Mouse (Mus musculus) forebrain, embryonic 14.5 days (tissue): Measurements from ENCODE around the gene Zfhx3. TPM values are rescaled to one million over a fixed set of nuclear protein-coding genes. Genes with fewer than 3 reads are reported as not detected.

ENCODE experiments used
- ATAC-seq: fragments of 200-750 bp; cut with Nextera tagmentation; 2 replicates; pipeline ENCODE4 v1.8.0; 2017; ENCODE audit warnings: mild to moderate bottlenecking, moderate library complexity
- DNase-seq: peaks from one replicate; pipeline ENCODE4 v3.0.0-alpha.2; 2015; ENCODE audit warnings: low spot score
- H3K27ac ChIP-seq: fragments of 300-500 bp; sonication (generic); 2 replicates; pipeline ENCODE4 v1.5.1; 2014; ENCODE audit warnings: low read depth, mild to moderate bottlenecking, control low read depth, low read length, moderate library complexity
- H3K27me3 ChIP-seq: fragments of 300-500 bp; sonication (generic); replicated peaks from 2 replicates; pipeline ENCODE4 v1.6.1; 2014; ENCODE audit warnings: low read length, control low read depth, mixed read lengths; ENCODE audit not compliant: control insufficient read depth, insufficient read depth
- H3K36me3 ChIP-seq: fragments of 300-500 bp; sonication (generic); 2 replicates; pipeline ENCODE4 v1.6.1; 2014; ENCODE audit warnings: low read length, control low read depth; ENCODE audit not compliant: control insufficient read depth, insufficient read depth
- H3K4me1 ChIP-seq: fragments of 300-500 bp; sonication (generic); 2 replicates; pipeline ENCODE4 v1.6.1; 2014; ENCODE audit warnings: antibody characterized with exemption, low read length, control low read depth; ENCODE audit not compliant: control insufficient read depth, insufficient read depth
- H3K4me2 ChIP-seq: fragments of 300-500 bp; sonication (generic); 2 replicates; pipeline ENCODE4 v1.6.1; 2014; ENCODE audit warnings: mild to moderate bottlenecking, control low read depth, low read length
- H3K4me3 ChIP-seq: fragments of 300-500 bp; sonication (generic); 2 replicates; pipeline ENCODE4 v1.5.1; 2014; ENCODE audit warnings: low read depth, low read length, control low read depth
- H3K9ac ChIP-seq: fragments of 300-500 bp; sonication (generic); 2 replicates; pipeline ENCODE4 v1.6.1; 2014; ENCODE audit warnings: mild to moderate bottlenecking, low read length, control low read depth, moderate library complexity
- H3K9me3 ChIP-seq: fragments of 300-500 bp; sonication (generic); replicated peaks from 2 replicates; pipeline ENCODE4 v1.6.1; 2016; ENCODE audit warnings: low read length, control low read depth, mixed read lengths; ENCODE audit not compliant: control insufficient read depth
- WGBS: fragments of 180-500 bp; shearing (Covaris S2); extraction: QIAGEN DNeasy Blood & Tissue Kit; methylation state at CpG from one replicate; pipeline ENCODE4 v1.1.7; 2014; 5-methylcytosine and 5-hydroxymethylcytosine counted together
- polyA plus RNA-seq: library from polyadenylated mRNA; unstranded; fragments of >200 nt; fragmentation: Nextera tagmentation; extraction: Ambion mirVana; gene quantifications from 2 replicates; pipeline ENCODE4 v1.2.1, GENCODE M21; 2014

Gene Zfhx3
- polyA plus RNA-seq, 1 experiment from 2014 or later: 11.7 TPM

DNA sequence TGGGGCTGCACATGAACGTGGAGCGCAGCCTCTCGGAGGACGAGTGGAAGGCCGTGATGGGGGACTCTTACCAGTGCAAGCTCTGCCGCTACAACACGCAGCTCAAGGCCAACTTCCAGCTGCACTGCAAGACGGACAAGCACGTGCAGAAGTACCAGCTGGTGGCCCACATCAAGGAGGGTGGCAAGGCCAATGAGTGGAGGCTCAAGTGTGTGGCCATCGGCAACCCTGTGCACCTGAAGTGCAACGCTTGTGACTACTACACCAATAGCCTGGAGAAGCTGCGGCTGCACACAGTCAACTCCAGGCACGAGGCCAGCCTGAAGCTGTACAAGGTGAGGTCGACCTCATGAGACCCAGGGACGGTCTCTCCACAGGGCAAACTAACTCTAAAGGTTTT is 857.9 kb downstream of the Zfhx3 start:
- ATAC-seq (no peak), DNase-seq (no peak)
- Histone ChIP-seq H3K27me3 (no peaks in the 10 kb centered on the region), H3K27ac (no peak overlapping the region), H3K36me3 (peaks cover 26% of the 10 kb centered on the region), H3K4me2 (no peak overlapping the region), H3K4me3 (no peak overlapping the region), H3K4me1 (peaks cover 6% of the 10 kb centered on the region), H3K9ac (no peak overlapping the region), H3K9me3 (no peaks in the 10 kb centered on the region)
- WGBS: 96% methylated on average over 15 of the region's 15 CpGs

DNA sequence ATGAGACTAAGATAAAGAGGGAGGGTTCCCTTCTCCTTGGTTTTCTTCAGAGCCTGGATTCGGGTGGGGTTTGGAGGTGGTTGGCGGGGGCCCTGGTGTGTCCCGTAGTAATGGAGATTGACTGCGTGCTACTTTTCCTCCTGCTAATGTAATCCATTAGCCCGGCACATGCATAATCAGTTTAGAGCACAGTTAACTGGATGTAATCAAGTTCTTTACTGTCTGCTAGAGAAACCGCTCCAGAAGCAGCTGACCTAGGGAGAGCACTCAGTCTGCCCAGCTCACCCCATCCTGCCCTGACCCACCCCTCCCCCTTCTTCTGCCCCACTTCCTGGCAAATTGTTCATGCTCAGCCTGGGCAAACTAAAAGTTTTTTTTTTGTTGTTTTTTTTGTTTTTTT is 860.6 kb downstream of the Zfhx3 start:
- no peak for DNase-seq
- no peak overlapping the region for H3K4me2 ChIP-seq
- H3K9me3 ChIP-seq: no peaks in the 10 kb centered on the region
- H3K36me3 ChIP-seq: peaks cover 19% of the 10 kb centered on the region
- H3K4me3 ChIP-seq: no peak overlapping the region
- peaks cover 4% of the 10 kb centered on the region for H3K4me1 ChIP-seq
- no peaks in the 10 kb centered on the region for H3K27me3 ChIP-seq
- no peak for ATAC-seq
- WGBS: 69% methylated on average over 6 of the region's 6 CpGs
- H3K9ac ChIP-seq: no peak overlapping the region
- H3K27ac ChIP-seq: no peak overlapping the region

DNA sequence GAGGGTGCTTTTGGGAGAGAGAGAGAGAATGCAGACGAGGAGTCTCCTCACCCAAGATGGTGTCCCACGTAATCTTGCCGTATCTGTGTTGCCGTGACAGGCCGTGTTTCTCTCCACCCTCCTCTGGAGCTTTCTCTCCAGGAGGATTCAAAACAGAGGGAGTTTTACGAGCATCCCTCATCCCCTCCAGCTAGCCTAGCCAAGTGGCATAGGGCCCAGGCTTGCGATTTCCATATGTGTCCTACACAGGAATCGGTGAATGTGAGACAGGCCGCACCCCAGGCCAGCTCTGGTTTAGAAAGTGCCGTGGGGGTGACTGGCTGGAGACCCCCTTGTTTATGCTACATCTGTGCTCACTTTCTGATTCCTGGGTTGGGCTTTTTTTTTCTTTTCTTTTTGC is 869.2 kb downstream of the Zfhx3 start:
- Histone ChIP-seq H3K4me3 (no peak overlapping the region), H3K9ac (no peak overlapping the region), H3K27me3 (no peaks in the 10 kb centered on the region), H3K4me2 (no peak overlapping the region), H3K9me3 (no peaks in the 10 kb centered on the region), H3K27ac (no peak overlapping the region), H3K4me1 (no peaks in the 10 kb centered on the region), H3K36me3 (no peaks in the 10 kb centered on the region)
- WGBS: 75% methylated on average over 10 of the region's 10 CpGs
- no peak for ATAC-seq
- peak; percentile 47 for DNase-seq

DNA sequence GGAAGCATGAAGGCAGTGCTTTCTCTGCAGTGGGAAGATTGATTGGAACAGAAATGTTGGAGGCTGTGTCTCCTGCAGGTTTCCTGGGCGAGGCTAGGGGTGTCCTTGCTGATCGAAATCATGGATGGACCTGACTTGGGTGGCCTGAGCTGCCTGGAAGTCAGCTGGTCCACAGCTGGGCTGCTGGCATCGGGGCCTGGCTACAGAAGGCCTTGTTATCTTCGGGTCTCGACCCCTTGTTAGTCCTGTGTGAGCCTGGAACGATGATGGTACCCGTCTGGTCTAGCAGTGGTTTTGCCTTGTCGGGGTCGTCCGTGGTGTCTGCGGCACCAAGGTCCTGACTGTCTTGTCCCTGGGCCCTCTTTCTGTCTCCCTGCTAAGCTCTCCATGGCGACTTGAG is 870.9 kb downstream of the Zfhx3 start:
- H3K9ac ChIP-seq: no peak overlapping the region
- H3K9me3 ChIP-seq: no peaks in the 10 kb centered on the region
- H3K27me3 ChIP-seq: no peaks in the 10 kb centered on the region
- ATAC-seq (no peak), DNase-seq (no peak)
- no peaks in the 10 kb centered on the region for H3K36me3 ChIP-seq
- WGBS: 86% methylated on average over 12 of the region's 12 CpGs
- no peak overlapping the region for H3K4me3 ChIP-seq
- H3K4me1 ChIP-seq: no peaks in the 10 kb centered on the region
- no peak overlapping the region for H3K4me2 ChIP-seq
- H3K27ac ChIP-seq: no peak overlapping the region

DNA sequence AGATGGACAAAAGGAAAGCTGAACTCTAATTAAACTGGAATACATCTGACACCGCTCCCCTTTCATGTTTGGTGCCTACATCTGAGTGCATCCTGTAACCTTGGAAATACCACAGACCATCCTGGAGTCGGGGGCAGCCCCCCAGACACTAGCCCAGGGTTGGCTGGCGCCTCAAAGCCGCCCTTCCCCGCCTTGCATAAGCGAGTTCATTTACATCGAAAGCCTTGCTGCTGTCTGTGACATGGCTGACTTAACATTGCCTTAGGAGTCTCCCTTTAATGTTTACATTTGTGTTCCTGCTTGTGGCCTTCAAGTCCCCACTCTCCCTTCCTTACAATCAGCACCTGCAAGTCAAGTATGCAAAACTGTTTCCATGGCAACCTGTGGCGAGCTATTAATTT is 876.8 kb downstream of the Zfhx3 start:
- WGBS: 12% methylated on average over 8 of the region's 8 CpGs
- peak; percentile 37 for DNase-seq

DNA sequence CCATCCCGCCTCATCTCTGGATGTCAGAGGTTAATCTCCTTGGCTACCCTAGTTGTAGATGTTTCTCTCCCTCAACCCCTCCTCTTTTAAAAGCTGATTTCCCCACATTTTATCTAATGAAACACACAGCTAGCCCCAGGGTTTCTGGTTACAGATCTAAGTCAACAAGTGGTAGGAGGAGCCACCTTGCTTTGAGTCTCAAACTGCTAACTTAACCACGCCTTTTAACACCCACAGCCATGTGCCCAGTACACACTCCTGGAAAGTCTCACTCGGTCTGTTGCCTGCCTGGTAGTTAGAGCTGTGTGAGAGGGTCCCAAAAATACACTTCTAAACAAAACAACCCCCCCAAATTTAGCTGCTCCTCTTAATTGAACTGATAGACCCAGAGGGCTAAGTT is 877.4 kb downstream of the Zfhx3 start:
- H3K9me3 ChIP-seq: no peaks in the 10 kb centered on the region
- DNase-seq: no peak
- H3K9ac ChIP-seq: no peak overlapping the region
- no peaks in the 10 kb centered on the region for H3K27me3 ChIP-seq
- no peak overlapping the region for H3K27ac ChIP-seq
- 8% methylated on average over 3 of the region's 3 CpGs for WGBS
- peak overlapping the region; percentile 24; the same call in 1 of the 2 replicates for H3K4me2 ChIP-seq
- peaks cover 23% of the 10 kb centered on the region for H3K4me1 ChIP-seq
- ATAC-seq: no peak
- H3K4me3 ChIP-seq: no peak overlapping the region
- no peaks in the 10 kb centered on the region for H3K36me3 ChIP-seq

More for the DNA sequence above, 876.8 kb downstream of the Zfhx3 start:
- no peak overlapping the region for H3K27ac ChIP-seq
- peaks cover 23% of the 10 kb centered on the region for H3K4me1 ChIP-seq
- no peak overlapping the region for H3K4me2 ChIP-seq
- H3K9me3 ChIP-seq: no peaks in the 10 kb centered on the region
- no peak overlapping the region for H3K9ac ChIP-seq
- no peak for ATAC-seq
- no peaks in the 10 kb centered on the region for H3K27me3 ChIP-seq
- H3K36me3 ChIP-seq: no peaks in the 10 kb centered on the region
- H3K4me3 ChIP-seq: no peak overlapping the region

DNA sequence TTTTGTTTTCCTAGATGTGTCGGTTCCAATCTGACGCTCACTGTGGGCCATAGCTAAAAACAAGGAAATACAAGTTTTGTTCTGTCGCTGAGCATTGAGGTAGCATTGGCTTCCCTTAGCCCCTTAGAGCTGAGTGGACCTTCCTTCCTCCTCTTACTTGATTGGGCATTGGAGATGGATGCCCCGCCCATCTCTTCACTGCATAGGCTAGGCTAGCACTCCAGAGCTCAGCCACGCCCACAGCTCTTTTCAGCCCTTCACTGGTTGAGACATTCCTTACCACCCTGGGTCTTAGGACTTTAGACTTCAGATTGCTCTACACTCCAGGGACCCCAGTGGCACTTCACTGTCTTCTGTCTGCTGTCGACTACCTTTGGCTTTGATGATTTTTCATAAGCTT is 878.2 kb downstream of the Zfhx3 start:
- Histone ChIP-seq H3K9ac (no peak overlapping the region), H3K4me2 (peak overlapping the region; percentile 24), H3K36me3 (no peaks in the 10 kb centered on the region), H3K9me3 (no peaks in the 10 kb centered on the region), H3K27ac (no peak overlapping the region), H3K4me1 (peaks cover 23% of the 10 kb centered on the region), H3K27me3 (no peaks in the 10 kb centered on the region), H3K4me3 (no peak overlapping the region)
- peak; percentile 65 for DNase-seq
- WGBS: 9% methylated on average over 6 of the region's 6 CpGs
- ATAC-seq: peak; percentile 74

DNA sequence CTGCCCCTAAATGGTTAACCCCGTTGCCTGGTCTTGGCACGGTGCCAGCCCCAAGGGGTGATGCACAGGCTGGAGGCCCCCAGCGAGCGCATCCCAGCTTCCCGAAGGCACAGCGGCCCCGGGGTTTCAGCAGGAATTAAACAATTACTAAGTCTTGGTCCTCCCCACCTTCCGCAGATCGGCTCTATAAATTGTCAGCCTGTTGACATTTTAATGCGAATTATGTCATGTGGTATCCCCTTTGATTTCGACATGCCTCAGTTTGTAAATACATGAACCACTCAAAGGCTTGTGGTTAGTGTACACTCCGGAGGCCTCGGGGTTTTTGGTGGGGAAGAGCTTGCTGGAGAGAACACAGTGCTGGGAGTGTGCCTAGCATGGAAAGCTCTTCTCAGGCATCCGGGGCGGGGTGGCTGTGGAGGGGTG is 880.4 kb downstream of the Zfhx3 start:
- peak; percentile 53 for DNase-seq
- peaks cover 29% of the 10 kb centered on the region for H3K4me1 ChIP-seq
- no peak overlapping the region for H3K4me3 ChIP-seq
- H3K27me3 ChIP-seq: no peaks in the 10 kb centered on the region
- WGBS: 22% methylated on average over 15 of the region's 15 CpGs
- H3K4me2 ChIP-seq: peak overlapping the region; percentile 10; the same call in 1 of the 2 replicates
- no peak overlapping the region for H3K9ac ChIP-seq
- H3K9me3 ChIP-seq: no peaks in the 10 kb centered on the region
- H3K27ac ChIP-seq: no peak overlapping the region
- no peak for ATAC-seq
- H3K36me3 ChIP-seq: no peaks in the 10 kb centered on the region

DNA sequence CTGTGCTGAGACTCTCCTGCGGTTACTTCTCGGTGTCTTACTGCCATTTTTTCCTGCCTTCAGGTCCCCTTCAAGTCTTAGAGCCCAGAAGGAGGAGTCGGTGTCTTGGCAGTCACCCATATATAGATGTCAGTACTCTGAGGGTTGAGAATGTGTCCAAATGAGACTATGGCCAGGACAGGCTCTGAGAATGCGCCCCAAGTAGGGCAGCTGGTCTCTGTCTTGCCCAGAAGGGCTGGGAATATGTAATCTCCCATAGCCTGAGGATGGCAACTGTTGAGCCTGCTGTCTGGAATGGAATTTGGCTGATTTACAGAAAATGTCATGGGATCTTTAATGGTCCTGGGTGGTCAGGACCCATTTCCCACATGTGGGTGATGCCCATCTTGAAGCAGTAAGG is 881.6 kb downstream of the Zfhx3 start:
- no peak for DNase-seq
- Histone ChIP-seq H3K27ac (no peak overlapping the region), H3K9me3 (no peaks in the 10 kb centered on the region), H3K4me3 (no peak overlapping the region), H3K4me1 (peaks cover 33% of the 10 kb centered on the region), H3K36me3 (no peaks in the 10 kb centered on the region), H3K4me2 (no peak overlapping the region), H3K27me3 (no peaks in the 10 kb centered on the region), H3K9ac (no peak overlapping the region)
- ATAC-seq: no peak
- 93% methylated on average over 4 of the region's 4 CpGs for WGBS
